Mouse (Mus musculus): ENCODE results near the gene Dmrtc2.

The Dmrtc2 gene

DNA sequence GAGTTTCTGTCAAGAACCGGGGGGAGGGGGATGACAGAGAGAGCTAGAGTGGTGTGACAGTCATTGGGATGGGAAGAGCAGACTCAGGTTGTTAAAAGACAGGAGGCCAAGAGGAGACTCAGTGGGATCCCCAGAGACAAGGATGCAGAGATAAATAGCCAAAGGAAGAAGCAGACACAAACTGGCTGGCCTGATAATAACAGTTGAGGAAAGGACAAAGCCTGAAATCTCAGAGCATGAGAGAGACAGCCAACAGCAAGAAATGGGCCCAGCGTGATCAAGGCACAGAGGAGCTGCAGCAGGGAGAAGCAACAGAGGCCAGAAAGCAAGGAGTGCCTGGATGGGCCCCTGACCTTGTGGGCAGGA, 32.4 kb downstream of the Dmrtc2 start:
- no peak for DNase-seq (ENCODE audit: low spot score)

DNA sequence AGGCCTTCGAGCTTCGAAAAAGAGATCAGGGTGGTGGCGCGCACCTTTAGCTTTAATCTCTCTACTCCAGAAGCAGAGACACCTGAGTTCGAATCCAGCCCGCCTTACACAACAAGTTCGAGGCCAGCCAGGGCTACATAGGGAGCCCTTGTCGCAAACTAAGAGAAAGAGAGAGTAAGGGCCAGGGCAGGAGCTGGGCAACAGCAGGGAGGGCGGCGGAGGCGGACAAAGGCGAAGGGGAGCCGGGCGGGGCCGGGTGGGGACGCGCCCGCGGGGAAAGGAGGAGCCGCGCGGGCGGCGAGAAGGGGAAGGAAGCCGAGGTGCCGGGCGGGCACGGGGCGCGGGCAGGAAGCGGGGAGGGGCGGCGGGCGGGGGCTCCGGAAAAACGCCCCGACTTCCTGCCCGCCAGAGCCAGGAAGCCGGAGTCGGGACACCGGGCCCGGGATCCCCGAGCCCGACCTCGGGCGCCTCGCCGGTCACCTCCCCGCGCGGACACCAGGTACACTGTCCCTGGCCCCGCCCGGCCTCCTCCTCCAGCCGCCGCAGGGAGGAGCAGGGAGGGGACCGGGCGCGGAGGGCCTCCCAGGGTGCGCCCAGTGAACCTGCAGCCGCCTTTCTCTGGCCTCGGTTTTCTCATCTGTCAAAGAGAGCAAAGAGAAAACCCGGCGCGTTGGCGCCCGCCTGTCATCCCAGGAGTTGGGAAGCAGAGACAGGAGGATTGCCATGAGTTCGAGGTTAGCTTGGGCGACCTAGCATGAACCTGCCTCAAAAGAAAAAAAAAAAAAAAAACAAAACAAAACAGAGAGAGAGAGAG, 33.0 kb downstream of the Dmrtc2 start, which contains the start of gene Arhgef1:
Gene Arhgef1, plus strand, starts transcription at position 283 of the 814 bp plus-strand sequence.
- DNase-seq (ENCODE audit: low spot score): no peak

- no peak for DNase-seq (ENCODE audit: low spot score)
Observed at GRCm38 (mm10) chr7:24903444-24903825, 33.6 kb downstream of the Dmrtc2 start.

GRCm38 (mm10) chr7:24904070-24904483, 34.2 kb downstream of the Dmrtc2 start:
- peak; percentile 86 for DNase-seq (ENCODE audit: low spot score)

DNA sequence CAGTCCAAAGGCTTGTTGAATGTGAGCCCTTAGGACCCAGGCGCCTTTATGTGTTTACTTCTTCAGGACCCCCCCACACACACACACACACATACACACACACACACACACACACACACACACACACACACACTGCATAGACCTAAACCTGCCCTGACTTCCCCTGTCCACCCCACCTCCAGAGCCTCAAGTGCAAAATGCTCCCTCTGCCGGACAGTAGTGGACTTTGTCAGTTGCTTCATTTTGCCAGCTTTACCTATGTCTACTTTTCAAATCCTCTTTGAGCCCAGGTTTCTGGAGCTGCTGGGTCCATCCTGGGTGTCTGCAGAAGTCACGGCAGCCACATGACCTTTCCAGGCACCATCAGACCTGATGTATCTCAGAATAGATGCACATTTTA, 35.1 kb downstream of the Dmrtc2 start:
- DNase-seq (ENCODE audit: low spot score): no peak

DNA sequence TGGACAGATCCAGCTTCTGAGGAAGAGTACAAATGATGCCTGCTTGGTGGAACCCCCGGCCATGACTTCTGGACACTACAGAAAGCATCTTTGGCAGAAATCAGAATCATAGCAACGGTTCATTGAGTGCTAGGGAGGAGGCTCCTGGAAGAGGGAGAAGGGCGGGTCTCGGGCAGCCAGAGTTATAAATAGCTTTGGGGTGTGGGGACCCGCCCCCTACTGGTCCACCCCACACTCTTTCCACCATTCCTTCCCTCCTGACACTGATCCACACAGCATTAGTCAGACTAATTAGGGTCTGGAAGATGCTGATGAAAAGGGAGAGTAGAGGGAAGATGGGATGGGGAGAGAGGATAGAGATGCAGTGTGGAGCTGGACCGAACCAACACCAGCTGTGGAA, 36.7 kb downstream of the Dmrtc2 start:
- no peak for DNase-seq (ENCODE audit: low spot score)

- no peak for DNase-seq (ENCODE audit: low spot score)
Observed at GRCm38 (mm10) chr7:24907211-24907748, 37.4 kb downstream of the Dmrtc2 start.

DNA sequence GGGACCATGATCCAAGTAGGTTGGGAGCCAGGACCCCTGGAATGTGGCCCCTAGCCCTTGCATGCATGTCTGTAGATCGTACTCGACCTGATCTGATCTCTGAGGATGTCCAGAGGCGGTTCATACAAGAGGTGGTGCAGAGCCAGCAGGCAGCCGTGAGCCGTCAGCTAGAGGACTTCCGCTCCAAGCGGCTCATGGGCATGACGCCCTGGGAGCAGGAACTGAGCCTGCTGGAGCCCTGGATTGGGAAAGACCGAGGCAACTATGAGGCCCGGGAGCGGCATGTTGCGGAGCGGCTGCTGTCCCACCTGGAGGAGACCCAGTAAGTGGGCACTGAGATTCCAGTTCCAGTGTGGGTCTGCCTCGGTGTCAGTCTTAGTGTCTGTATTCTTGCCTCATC, 42.6 kb downstream of the Dmrtc2 start:
- no peak for DNase-seq (ENCODE audit: low spot score)

DNA sequence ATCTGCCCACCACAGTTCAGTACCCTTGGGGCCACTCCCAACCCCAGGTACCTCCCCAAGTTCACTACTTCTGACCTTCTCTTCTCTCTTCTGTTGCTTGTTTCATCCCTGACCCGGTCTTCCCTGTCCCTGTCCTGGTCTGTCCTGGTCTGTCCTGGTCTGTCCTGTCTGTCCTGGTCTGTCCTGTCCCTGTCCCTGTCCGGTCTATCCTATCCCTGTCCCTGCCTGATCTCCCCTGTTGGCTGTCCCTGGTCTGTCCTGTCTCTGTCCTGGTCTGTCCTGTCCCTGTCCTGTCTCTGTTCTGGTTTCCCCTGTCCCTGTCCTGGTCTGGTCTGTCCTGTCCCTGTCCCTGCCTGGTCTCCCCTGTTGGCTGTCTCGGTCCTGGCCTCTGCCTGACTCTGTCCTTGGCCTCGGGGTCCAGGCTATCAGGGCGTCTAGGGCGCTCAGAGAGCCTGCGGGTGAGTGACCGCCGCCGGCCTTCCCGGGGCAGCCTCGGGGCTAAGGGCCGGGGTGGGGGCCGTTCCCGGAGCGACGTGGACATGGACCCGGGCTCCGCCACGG, 49.0 kb downstream of the Dmrtc2 start:
- no peak for DNase-seq (ENCODE audit: low spot score)

- DNase-seq (ENCODE audit: low spot score): no peak
Observed at GRCm38 (mm10) chr7:24919728-24920127, 49.9 kb downstream of the Dmrtc2 start.

Measured in urinary bladder, postnatal 10 days (tissue).